Mouse (Mus musculus) cortical plate, adult 2 months (tissue): Measurements from ENCODE around the gene Tshz2. TPM values are rescaled to one million over a fixed set of nuclear protein-coding genes. Genes with fewer than 3 reads are reported as not detected.

ENCODE experiments used
- H3K27ac ChIP-seq: fragments of 200-500 bp; 2 replicates; pipeline ENCODE4 v1.5.1; 2012; ENCODE audit warnings: low read length, control low read depth, inconsistent platforms; ENCODE audit not compliant: insufficient read depth
- H3K4me1 ChIP-seq: fragments of 200-500 bp; 2 replicates; pipeline ENCODE4 v1.6.1; 2011; ENCODE audit warnings: low read length; ENCODE audit not compliant: control insufficient read depth, insufficient read depth
- H3K4me3 ChIP-seq: fragments of 200-500 bp; 2 replicates; pipeline ENCODE4 v1.5.1; 2011; ENCODE audit warnings: mild to moderate bottlenecking, low read length, control low read depth; ENCODE audit not compliant: insufficient read depth
- CTCF ChIP-seq: fragments of 200-500 bp; IDR thresholded peaks from 2 replicates; pipeline ENCODE4 v1.5.1; 2011; ENCODE audit warnings: mild to moderate bottlenecking, control low read depth, low read length; ENCODE audit not compliant: insufficient read depth; ENCODE audit errors: extremely low read depth
- POLR2A ChIP-seq: fragments of 200-500 bp; IDR thresholded peaks from 2 replicates; pipeline ENCODE4 v1.6.1; 2011; ENCODE audit warnings: mild to moderate bottlenecking, low read length, control low read depth; ENCODE audit not compliant: insufficient read depth; ENCODE audit errors: extremely low read depth
- polyA plus RNA-seq: library from polyadenylated mRNA; depleted of rRNA; stranded (reverse); fragments of >200 nt; gene quantifications from 2 replicates; pipeline ENCODE4 v1.2.3, GENCODE M21; 2012

Gene Tshz2
- polyA plus RNA-seq, 1 experiment, result 46.5 TPM

DNA sequence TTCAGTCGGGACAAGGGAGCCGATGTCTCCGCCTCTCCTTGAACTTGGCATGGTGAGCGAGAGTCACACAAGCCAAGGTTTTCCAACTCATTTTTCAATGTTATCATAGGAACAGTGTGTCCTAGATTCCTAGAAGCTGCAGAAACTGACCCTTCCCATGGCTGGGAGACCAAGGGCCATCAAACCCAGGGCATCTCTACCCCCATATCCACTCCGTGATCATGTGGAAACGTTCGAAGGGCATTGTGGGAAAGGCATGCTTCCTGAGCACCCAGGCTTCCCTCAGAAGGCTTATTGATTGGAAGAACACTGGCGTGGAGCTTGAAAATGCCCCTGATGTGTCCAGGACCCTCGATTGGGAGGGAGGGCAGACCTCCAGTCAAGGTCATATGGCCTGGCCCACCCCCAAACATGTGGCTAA is 188.2 kb downstream of the Tshz2 start:
- TF ChIP-seq POLR2A (no peak), CTCF (no peak)
- no peak overlapping the region for H3K27ac ChIP-seq
- H3K4me1 ChIP-seq, result no peaks in the 10 kb centered on the region
- H3K4me3 ChIP-seq, result no peak overlapping the region

DNA sequence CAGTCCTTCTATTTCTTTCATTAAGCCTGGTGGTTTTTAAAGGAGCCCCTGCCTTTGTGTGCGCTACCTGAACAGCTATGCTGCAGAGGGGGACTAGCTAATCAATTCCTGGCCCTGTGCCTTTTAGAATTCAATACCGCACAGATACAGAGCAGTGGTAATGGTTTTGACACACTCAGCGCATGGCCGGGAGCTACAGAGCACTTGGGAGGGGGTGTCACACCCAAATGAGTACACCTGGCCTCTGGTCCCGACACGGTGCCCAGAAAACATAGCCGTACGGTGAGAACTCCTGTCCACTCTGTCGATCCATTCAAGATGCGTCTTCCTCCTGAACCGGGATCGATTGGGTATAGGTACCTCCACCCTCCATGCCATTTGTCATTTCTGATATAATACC is 193.1 kb downstream of the Tshz2 start:
- TF ChIP-seq POLR2A (no peak), CTCF (no peak)
- Histone ChIP-seq H3K4me3 (no peak overlapping the region), H3K4me1 (no peaks in the 10 kb centered on the region), H3K27ac (no peak overlapping the region)

DNA sequence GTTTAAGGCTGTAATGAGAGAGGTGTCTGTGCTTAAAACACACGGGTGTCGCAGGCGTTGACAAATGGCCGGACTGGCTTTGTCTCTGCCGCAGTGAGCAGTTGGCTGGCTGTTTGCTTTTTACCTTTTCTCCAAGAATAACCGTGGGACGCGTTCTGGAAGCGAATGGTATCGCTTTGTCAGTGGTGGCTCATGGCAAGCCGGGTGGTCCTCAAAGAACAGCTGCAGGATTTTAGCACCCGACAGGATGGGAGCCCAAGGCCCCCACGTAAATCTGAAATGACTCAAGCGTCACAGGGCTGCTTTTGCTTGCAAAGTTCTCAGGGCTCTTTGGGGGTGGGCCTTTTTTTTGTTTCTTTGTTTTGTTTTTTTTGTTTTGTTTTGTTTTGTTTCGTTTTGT is 193.5 kb downstream of the Tshz2 start:
- Histone ChIP-seq H3K27ac (no peak overlapping the region), H3K4me3 (no peak overlapping the region), H3K4me1 (no peaks in the 10 kb centered on the region)
- TF ChIP-seq CTCF, result no peak
- TF ChIP-seq POLR2A, result no peak

DNA sequence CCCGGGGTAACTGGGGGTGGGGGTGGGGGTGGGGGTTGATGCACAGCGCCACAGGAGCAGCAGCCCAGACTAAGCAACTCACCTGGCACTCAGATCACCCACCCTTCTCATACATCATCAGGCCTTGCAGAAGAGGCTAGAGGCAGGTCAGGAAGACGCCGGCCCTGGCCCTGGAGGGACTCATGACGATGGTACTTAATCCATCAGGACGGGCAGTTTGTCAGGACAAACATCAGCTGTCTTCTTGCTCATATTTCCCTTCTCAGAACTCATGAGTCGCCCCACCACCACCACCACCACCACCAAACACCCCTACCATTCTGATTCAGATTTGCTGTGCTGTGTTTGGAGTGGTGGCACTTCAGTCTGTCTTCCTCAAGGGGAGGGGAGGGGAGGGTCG is 194.0 kb downstream of the Tshz2 start:
- Histone ChIP-seq H3K4me1 (no peaks in the 10 kb centered on the region), H3K27ac (no peak overlapping the region), H3K4me3 (no peak overlapping the region)
- no peak for TF ChIP-seq POLR2A
- TF ChIP-seq CTCF, result no peak

DNA sequence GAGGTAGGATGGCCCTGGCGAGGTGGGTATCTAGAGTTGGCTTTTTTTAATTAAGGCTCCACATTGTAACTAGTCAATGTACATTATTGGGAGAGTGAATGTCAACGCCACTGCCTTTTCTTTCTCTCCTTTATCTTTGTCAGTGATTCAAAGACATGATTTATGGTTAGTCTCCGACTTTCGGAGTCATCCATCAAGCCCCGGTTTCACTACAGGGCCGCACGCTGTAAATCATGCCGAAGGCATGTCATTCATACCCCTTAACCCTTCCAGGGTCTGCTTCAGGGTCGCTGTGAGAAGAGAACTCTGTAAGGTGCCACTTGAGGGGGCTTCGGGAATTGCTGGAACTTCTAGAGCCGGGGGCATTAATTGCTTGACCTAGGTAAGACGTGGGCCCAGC is 199.4 kb downstream of the Tshz2 start:
- no peak for TF ChIP-seq CTCF
- no peak for TF ChIP-seq POLR2A
- no peak overlapping the region for H3K4me3 ChIP-seq

DNA sequence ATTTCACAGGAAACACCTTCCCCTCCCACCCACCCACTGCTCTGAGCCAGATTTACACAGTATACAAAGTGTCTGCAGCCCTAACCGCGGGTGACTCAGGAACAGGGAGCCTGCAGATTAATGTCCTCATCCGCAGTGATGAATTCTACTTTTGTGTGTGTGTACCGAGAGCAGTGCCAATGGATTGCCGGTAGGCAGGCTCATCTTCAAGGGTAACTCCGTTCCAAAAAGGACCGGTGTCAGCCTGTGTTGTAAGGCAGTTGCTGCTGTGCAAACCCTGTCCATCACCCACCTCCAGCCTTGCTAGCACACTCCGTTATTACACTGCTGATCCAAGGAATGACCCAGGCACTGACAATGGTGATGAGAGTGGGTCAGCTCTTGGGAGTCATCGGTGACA is 200.8 kb downstream of the Tshz2 start:
- no peak for TF ChIP-seq POLR2A
- H3K4me1 ChIP-seq, result no peaks in the 10 kb centered on the region
- no peak overlapping the region for H3K27ac ChIP-seq
- H3K4me3 ChIP-seq, result no peak overlapping the region

More for the DNA sequence above, 199.4 kb downstream of the Tshz2 start:
- Histone ChIP-seq H3K27ac (no peak overlapping the region), H3K4me1 (no peaks in the 10 kb centered on the region)

DNA sequence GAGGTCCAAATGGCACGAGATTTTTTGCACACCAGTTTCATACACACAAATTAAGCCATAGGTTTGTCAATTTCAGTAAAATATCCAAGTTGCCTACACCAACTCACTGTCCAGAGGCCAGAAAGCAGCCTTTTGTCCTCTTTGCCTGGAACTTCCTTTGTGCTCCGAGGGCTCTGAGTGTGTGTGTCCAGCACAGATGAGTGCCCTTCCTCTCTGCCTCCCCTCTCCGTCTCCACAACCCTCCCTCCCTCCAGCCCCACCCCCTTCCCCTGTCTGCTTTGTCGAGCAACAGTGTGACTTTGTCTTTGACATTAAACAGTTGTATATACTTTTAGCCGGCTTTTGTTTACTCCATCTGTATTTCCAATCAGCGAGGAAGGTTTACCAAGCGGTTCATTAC is 201.8 kb downstream of the Tshz2 start:
- Histone ChIP-seq H3K27ac (no peak overlapping the region), H3K4me3 (no peak overlapping the region), H3K4me1 (no peaks in the 10 kb centered on the region)
- TF ChIP-seq POLR2A (no peak), CTCF (no peak)

DNA sequence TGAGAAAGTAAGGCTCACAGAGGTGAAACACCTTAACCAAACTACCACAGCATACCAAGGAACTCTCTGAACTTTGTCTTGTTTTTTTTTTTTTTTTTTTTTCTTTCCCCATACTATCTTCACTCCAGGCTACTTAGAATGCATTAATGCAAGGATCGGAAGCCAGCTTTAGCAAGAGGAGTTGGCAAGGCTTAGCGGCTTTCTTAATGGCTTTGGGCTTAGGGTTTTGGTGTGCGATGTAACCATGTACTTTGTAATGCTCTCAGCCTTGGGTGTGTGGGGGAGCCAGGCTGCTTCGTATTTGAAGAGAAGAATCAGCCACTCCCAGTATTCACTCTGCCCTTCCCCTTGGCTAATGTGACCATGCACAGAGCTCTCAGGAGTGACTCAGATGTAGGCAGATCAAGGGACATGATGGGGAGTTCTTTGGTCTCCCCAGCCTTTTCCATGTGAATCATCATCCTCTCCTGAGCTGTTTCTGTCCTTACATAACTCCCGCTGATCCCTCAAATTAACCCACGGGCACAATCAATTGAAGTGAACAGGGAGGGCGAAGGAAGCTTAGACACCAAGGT is 204.3 kb downstream of the Tshz2 start:
- no peak overlapping the region for H3K4me3 ChIP-seq
- no peak overlapping the region for H3K27ac ChIP-seq
- TF ChIP-seq POLR2A (no peak), CTCF (no peak)
- no peaks in the 10 kb centered on the region for H3K4me1 ChIP-seq

DNA sequence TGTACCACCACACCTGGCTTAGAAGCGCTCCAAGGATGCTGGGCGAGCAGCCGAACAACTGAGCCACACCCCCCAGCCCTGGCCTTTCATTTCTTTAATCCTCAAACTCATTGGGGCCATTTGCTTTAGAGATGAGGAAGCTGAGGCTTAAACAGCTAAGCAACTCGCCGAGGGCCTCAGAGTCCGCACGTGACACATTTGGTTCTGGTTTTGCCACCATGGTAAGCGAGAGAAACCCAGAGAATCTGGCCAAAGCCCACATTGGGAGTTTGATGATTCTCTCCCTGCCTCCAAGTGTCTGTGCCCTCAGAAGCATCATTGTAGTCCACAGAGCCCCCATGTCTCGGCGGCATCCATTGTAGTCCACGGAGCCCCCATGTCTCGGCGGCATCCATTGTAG is 205.7 kb downstream of the Tshz2 start:
- TF ChIP-seq CTCF (no peak), POLR2A (no peak)
- H3K4me1 ChIP-seq, result no peaks in the 10 kb centered on the region
- H3K4me3 ChIP-seq, result no peak overlapping the region
- no peak overlapping the region for H3K27ac ChIP-seq

DNA sequence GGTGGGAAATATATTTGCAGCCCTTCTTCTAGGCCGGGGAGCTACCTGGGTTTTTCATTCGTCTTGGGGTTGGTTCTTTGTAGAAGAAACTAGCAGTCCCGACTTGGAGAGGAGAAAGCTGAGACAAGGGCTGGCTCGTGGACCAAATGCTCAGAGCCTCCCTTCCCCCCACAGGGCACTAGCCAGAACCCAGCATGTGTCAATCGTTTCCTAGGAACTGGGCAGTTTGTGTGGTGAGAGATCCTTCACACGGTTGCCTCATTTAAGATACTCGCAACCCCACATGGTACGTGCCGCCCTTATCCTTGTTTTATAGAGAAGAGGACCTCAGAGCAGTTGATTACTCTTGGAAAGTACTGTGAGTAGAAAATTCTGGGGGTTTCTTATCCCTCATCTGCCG is 208.6 kb downstream of the Tshz2 start:
- Histone ChIP-seq H3K27ac (no peak overlapping the region), H3K4me1 (no peaks in the 10 kb centered on the region)
- no peak for TF ChIP-seq CTCF
- no peak for TF ChIP-seq POLR2A

More for the DNA sequence above, 208.6 kb downstream of the Tshz2 start:
- H3K4me3 ChIP-seq, result no peak overlapping the region
